Mouse (Mus musculus): ENCODE results near the gene Olfr165. TPM values are rescaled to one million over a fixed set of nuclear protein-coding genes. Genes with fewer than 3 reads are reported as not detected.
"Not testable (repeated sequence)": the region's sequence is repeated elsewhere in the genome, so short reads cannot be mapped to it uniquely, and the experiment has no call there.

Gene Olfr165
- total RNA-seq (2021): not detected
- long read RNA-seq: 0 reads

- DNase-seq (ENCODE audit: low spot score in 2 of 2): no peak
These were observed at the start of gene Olfr165 for GRCm38 (mm10) chr16:19423034-19423433. Gene Olfr165 (minus strand): TSS chr16:19423134.

GRCm38 (mm10) chr16:19464365-19464764, 41.4 kb upstream of the Olfr165 start:
- DNase-seq (ENCODE audit: low spot score in 2 of 2): no peak

GRCm38 (mm10) chr16:19458741-19459140, 35.8 kb upstream of the Olfr165 start:
- DNase-seq (ENCODE audit: low spot score in 2 of 2): not testable (repeated sequence)

GRCm38 (mm10) chr16:19387984-19388383, 35.0 kb downstream of the Olfr165 start:
- DNase-seq (ENCODE audit: low spot score in 2 of 2): no peak

Other genes with a start within 250 kb of the Olfr165 start
- not detected for gene Olfr164, start 109.1 kb downstream of the Olfr165 start, total RNA-seq (2021)
- not detected for gene Olfr166, start 60.6 kb upstream of the Olfr165 start, total RNA-seq (2021)
- gene Olfr167, start 99.1 kb upstream of the Olfr165 start, total RNA-seq (2021): not detected
- not detected for gene Olfr168, start 112.4 kb upstream of the Olfr165 start, total RNA-seq (2021)
- gene Olfr169, start 148.7 kb upstream of the Olfr165 start, total RNA-seq (2021): not detected
- gene Olfr170, start 188.7 kb upstream of the Olfr165 start, total RNA-seq (2021): not detected
- not detected for gene Olfr171, start 206.8 kb upstream of the Olfr165 start, total RNA-seq (2021)

Data from layer of hippocampus, adult 18-20 months (tissue).